Mouse (Mus musculus): ENCODE data around the gene Tac4. TPM values are rescaled to one million over a fixed set of nuclear protein-coding genes. Genes with fewer than 3 reads are reported as not detected.

Gene Tac4
- not detected for total RNA-seq (2023)

DNA sequence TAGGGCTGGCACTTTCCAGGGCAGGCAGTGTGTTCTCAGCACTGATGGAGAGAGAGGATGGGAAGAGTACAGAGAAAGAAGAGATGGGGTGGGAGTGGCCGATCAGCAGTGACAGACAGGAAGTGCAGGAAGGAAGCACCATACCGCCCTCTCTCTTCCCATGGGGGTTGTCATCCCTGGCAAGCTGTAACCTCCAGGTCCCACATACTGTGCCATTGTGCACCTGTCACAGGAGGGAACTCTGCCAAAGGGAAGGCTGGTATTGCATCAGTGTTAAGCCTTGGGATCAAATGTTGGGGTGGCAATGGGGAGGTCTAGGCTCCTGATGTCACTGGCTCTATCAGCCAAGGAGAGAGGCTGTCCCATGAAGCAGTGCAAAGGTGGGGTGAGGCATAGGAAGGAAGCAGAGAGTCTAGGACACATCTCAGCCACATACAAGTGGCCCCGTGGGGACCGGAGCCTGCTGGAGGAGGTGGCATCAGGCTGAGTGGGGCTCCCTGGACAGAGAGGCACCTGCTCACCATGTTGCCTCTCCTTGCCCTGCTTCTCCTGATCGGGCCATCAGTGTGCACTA lies at the start of gene Tac4:
Gene Tac4 (plus strand): TSS at position 352 of the 574 bp plus-strand sequence.

DNA sequence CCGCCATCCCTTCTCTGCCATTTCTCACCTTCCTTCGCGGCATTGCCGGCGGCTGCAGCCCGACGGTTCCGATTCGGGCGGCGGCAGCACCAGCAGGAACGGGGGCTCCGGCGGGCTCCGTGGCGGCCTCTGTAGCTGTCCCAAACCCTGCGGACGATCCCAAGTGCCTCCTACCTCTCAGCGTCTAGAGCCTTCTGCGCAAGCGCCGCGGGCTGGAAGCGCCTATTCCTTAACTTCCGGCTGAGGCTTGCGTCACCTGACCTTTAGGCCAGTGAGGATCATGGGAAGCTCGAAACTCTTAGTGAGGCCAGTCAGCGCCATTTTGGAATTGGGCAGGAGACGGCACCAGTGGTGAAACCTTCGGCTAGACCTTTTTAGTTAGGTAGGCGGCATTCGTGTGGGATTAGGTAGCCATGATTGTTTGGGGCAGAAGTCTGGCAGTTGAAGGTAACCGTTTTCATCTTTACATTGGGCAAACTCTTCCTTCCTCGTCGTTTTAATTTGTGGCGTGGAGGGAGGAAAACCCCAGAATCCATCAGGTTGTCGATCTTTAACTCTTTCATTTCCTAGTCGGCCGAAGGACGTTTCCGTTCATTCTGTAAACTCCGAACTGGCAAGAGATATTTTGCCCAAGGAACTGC lies 48.8 kb downstream of the Tac4 start, which contains the start of gene Kat7:
Gene Kat7 (minus strand): TSS at position 240 of the 641 bp plus-strand sequence.

Other genes with a start within 250 kb of the Tac4 start
- 1 to 10 TPM; 4.0 to 5.4 TPM for gene Pdk2, start 220.2 kb upstream of the Tac4 start, total RNA-seq (2023)
- not detected for gene Itga3, start 184.7 kb upstream of the Tac4 start, total RNA-seq (2023)
- under 1 TPM in 1 of 2 experiments, not detected in 1; 0.28 TPM for gene Dlx3, start 141.4 kb upstream of the Tac4 start, total RNA-seq (2023)
- gene Dlx4, start 115.3 kb upstream of the Tac4 start, total RNA-seq (2023), result not detected
- gene Kat7, start 48.7 kb downstream of the Tac4 start, total RNA-seq (2023), result 10 to 100 TPM; 81.6 to 94.3 TPM
- 100 to 1,000 TPM in 1 of 2 experiments, 10 to 100 TPM in 1; 85.5 to 101 TPM for gene Fam117a, start 75.5 kb downstream of the Tac4 start, total RNA-seq (2023)
- 10 to 100 TPM; 37.3 to 39.4 TPM for gene Slc35b1, start 123.2 kb downstream of the Tac4 start, total RNA-seq (2023)
- gene Spop, start 152.6 kb downstream of the Tac4 start, total RNA-seq (2023), result 100 to 1,000 TPM in 1 of 2 experiments, 10 to 100 TPM in 1; 98.9 to 115 TPM

Measured in neutrophil, adult 83 days (primary cell).